Mouse (Mus musculus): ENCODE measurements around the gene Hoxd8. TPM values are rescaled to one million over a fixed set of nuclear protein-coding genes. Genes with fewer than 3 reads are reported as not detected.

Hoxd8 gene
- polyA plus RNA-seq, 1 experiment from 2014 or later, result 0.29 TPM

DNA sequence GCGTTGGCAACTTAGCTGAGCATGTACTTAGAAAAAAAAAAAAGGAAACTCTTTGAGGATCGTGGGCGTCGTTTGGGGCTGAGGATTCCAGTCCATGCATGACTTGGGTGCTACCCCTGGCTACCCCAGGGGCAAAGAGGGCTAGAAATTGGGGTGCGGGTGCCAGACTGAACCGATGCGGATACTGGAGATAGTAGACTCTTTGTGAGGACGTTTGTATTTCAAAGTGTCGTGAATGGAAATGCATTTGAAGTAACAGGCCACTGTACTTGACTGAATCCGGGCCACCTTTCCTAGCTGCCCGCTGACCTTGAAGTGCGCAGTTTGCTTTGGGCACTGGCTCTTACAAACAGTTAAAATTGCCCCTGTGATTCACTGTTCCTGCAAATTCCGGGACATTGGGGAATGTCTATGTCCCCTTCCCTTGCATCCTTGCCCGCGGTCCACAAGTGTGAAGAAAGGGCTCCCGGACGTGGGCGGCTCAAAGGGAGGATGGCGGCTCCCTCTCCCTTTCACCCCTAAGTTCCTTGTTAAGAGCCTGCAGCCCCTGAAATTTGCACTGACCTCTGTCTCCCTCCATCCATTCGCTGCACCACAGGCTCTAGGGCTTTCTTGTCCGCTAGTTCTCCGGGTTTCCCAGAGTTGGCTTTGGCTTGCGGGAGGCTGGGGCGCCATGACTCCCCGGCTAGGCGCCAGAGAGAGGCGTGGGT is 17.3 kb upstream of the Hoxd8 start:
- ATAC-seq (ENCODE audit: insufficient read depth) (no peak), DNase-seq (no peak)
- H3K27ac ChIP-seq (ENCODE audit: low read depth), result no peak overlapping the region
- peaks cover 98% of the 10 kb centered on the region for H3K27me3 ChIP-seq (ENCODE audit: insufficient read depth, low read length)
- no peaks in the 10 kb centered on the region for H3K9me3 ChIP-seq (ENCODE audit: low read depth, low read length)
- TF ChIP-seq CTCF (IDR thresholded peaks at IDR 0.05; ENCODE audit: low read depth), result no peak
- H3K36me3 ChIP-seq (ENCODE audit: insufficient read depth), result no peaks in the 10 kb centered on the region
- no peak overlapping the region for H3K9ac ChIP-seq
- no peak overlapping the region for H3K4me2 ChIP-seq
- H3K4me3 ChIP-seq (ENCODE audit: low read depth, low read length), result no peak overlapping the region; the same call in 1 of the 2 replicates
- WGBS, result 1% methylated on average over 27 of the region's 27 CpGs
- no peaks in the 10 kb centered on the region for H3K4me1 ChIP-seq (ENCODE audit: insufficient read depth)

DNA sequence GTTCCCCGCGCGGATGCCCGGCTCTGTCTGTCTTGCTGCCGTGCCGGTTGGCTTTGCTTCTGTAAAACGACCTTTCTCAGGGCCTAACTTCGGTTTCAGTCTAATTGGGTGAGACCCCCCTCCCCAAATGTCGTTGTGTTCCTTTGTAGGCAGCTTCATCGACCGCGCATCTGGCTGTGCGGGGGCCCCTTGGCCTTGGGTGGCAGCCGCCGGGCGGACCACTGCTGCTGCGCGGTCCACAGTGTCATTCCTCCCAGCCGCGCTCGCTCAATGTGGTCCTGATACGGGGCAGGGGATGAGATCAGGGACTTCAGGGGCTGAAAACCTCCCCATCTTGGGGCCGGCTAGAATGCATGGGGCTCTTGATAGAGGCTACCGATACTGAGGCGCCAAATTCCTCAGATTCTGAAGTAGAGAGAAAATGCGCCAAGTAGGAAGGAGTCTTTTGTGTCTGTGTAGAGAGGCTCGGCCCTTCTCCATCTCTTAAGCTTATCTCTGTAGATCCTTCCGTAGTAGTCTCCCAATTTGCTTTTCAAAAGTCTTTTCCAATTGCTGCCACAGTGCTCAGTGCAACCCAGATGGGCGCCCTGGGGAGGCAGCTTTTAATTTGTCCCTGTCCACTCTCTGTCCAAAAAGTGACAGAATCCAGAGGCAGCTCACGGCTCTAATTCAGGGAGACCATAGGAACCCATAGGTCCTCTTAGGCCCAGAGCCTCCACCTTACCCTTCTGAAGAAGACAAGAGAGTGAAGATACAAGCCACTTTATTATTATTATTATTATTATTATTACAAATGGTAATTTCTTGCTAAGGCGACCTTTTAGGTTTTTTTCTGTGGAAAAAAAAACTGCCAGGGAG is 16.5 kb upstream of the Hoxd8 start:
- no peak overlapping the region; the same call in 1 of the 2 replicates for H3K4me3 ChIP-seq (ENCODE audit: low read depth, low read length)

DNA sequence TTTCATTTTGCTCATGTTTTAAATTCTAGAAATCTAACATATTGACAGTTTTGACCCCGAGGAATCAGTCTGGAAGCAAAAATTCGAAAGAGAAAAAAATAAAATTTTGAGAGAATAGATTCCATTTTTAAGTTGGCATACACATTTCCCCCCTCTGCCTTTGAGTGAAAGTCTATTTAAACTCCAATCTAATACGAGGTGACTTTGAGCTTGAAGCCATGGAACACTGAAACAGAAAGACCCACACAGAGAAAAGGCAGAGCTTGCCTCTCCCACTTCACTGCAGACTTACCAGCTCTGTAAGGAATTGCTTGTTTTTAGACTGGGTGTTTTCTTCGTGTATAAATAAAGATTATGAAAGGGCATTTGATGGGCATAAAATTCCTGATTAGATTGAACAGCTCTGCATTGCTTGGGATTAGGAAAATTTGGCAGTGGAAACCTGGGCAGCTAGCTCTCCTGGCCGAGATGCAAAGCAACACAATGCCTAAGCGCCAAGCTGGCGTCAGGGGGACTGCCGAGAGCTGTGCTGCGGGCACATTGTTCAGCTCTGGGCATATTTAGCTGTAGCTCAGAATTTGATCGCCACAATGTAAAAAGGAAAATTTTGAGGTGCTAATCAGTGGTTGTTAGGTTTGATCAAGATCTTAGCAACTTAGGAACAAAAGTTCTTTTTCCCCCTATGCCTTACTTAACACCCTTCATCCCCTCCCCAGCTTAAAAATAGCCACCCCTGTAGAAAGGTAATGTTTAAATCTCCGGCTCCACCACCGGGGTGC is 15.4 kb upstream of the Hoxd8 start:
- no peaks in the 10 kb centered on the region for H3K9me3 ChIP-seq (ENCODE audit: low read depth, low read length)
- H3K4me3 ChIP-seq (ENCODE audit: low read depth, low read length), result no peak overlapping the region
- H3K4me1 ChIP-seq (ENCODE audit: insufficient read depth), result no peaks in the 10 kb centered on the region
- H3K36me3 ChIP-seq (ENCODE audit: insufficient read depth), result no peaks in the 10 kb centered on the region
- no peak for TF ChIP-seq CTCF (IDR thresholded peaks at IDR 0.05; ENCODE audit: low read depth)
- no peak overlapping the region for H3K4me2 ChIP-seq
- no peak overlapping the region for H3K9ac ChIP-seq
- DNase-seq (no peak), ATAC-seq (ENCODE audit: insufficient read depth) (no peak)
- peaks cover 97% of the 10 kb centered on the region for H3K27me3 ChIP-seq (ENCODE audit: insufficient read depth, low read length)
- no peak overlapping the region for H3K27ac ChIP-seq (ENCODE audit: low read depth)
- 2% methylated on average over 12 of the region's 12 CpGs for WGBS

More for the DNA sequence above, 16.5 kb upstream of the Hoxd8 start:
- Histone ChIP-seq H3K4me2 (no peak overlapping the region), H3K9me3 (ENCODE audit: low read depth, low read length) (no peaks in the 10 kb centered on the region), H3K4me1 (ENCODE audit: insufficient read depth) (no peaks in the 10 kb centered on the region), H3K9ac (no peak overlapping the region), H3K36me3 (ENCODE audit: insufficient read depth) (no peaks in the 10 kb centered on the region), H3K27ac (ENCODE audit: low read depth) (no peak overlapping the region), H3K27me3 (ENCODE audit: insufficient read depth, low read length) (peaks cover 97% of the 10 kb centered on the region)
- DNase-seq (no peak), ATAC-seq (ENCODE audit: insufficient read depth) (no peak)
- WGBS, result 1% methylated on average over 31 of the region's 31 CpGs
- no peak for TF ChIP-seq CTCF (IDR thresholded peaks at IDR 0.05; ENCODE audit: low read depth)

DNA sequence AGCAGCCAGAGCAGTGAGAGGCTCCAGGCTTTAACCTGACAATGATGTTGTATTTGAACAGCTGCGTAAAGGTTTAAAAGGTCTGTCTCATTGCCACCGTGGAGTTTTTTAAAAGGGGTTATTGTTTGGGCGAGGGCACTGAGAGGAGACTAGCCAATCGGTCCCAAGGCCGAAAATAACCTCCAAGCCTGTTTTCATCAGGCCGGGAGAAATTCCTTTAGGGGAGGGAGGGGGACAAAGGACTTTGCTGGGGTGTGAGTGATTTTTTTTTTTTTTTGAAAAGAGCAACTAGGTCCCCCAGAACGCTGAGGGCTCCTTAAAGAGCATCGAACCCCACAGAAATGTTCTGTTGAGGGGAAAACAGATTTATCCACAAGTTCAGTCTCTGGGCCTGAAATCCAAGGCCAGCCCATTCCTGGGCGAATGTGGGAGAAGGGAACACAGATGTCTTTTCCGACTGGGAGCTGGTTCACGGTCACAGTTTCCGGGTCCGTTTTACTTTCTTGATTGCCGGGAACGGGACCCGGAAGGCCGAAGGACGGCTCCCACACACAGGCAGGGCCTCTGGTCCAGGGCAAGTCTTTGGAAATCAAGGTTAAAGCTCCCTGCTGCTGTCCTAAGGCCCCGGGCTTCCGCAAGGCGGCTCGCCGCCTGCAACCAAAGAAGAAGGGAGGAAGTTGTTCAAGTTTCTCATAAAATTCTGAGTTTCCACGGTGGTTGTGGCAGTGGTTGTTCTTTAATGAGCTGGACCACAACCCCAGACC is 14.7 kb upstream of the Hoxd8 start:
- H3K4me1 ChIP-seq (ENCODE audit: insufficient read depth), result no peaks in the 10 kb centered on the region
- no peak overlapping the region for H3K9ac ChIP-seq
- 2% methylated on average over 24 of the region's 24 CpGs for WGBS
- H3K27ac ChIP-seq (ENCODE audit: low read depth), result no peak overlapping the region
- no peak overlapping the region for H3K4me3 ChIP-seq (ENCODE audit: low read depth, low read length)
- H3K4me2 ChIP-seq, result no peak overlapping the region
- peaks cover 97% of the 10 kb centered on the region for H3K27me3 ChIP-seq (ENCODE audit: insufficient read depth, low read length)
- no peak for ATAC-seq (ENCODE audit: insufficient read depth)
- no peak for TF ChIP-seq CTCF (IDR thresholded peaks at IDR 0.05; ENCODE audit: low read depth)
- H3K9me3 ChIP-seq (ENCODE audit: low read depth, low read length), result no peaks in the 10 kb centered on the region
- no peaks in the 10 kb centered on the region for H3K36me3 ChIP-seq (ENCODE audit: insufficient read depth)
- DNase-seq, result no peak

DNA sequence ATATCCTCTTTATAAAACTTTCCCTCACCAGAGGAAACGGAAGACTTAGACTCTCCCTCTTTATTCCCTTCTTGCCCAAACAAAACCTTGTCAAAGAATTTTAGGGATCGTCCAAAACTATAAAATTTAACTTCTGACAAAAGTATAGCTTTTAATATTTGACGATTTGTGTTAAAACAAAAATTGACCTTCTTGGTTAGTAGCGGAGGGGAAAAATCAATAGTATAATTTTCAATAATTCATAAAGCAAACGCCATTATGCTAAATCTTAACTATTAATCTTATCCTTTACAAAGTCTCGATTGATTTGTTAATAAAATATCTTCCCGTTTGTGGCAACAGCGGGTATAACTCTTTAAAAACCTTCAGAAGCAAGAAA is 14.1 kb upstream of the Hoxd8 start:
- no peak overlapping the region for H3K4me3 ChIP-seq (ENCODE audit: low read depth, low read length)
- TF ChIP-seq CTCF (IDR thresholded peaks at IDR 0.05; ENCODE audit: low read depth), result no peak
- no peak overlapping the region for H3K9ac ChIP-seq
- no peak overlapping the region for H3K4me2 ChIP-seq
- ATAC-seq (ENCODE audit: insufficient read depth), result no peak
- no peak overlapping the region for H3K27ac ChIP-seq (ENCODE audit: low read depth)
- no peaks in the 10 kb centered on the region for H3K9me3 ChIP-seq (ENCODE audit: low read depth, low read length)
- WGBS, result 8% methylated on average over 8 of the region's 8 CpGs
- no peaks in the 10 kb centered on the region for H3K36me3 ChIP-seq (ENCODE audit: insufficient read depth)
- no peaks in the 10 kb centered on the region for H3K4me1 ChIP-seq (ENCODE audit: insufficient read depth)
- no peak for DNase-seq
- peaks cover 97% of the 10 kb centered on the region for H3K27me3 ChIP-seq (ENCODE audit: insufficient read depth, low read length)

All from lung, embryonic 14.5 days (tissue).